Mouse (Mus musculus) heart, embryonic 11.5 days (tissue): ENCODE results near the gene Fam98c. TPM values are rescaled to one million over a fixed set of nuclear protein-coding genes. Genes with fewer than 3 reads are reported as not detected.
"Not testable (repeated sequence)": the region's sequence is repeated elsewhere in the genome, so short reads cannot be mapped to it uniquely, and the experiment has no call there.

Source experiments
- ATAC-seq: fragments of 200-750 bp; cut with Nextera tagmentation; replicated peaks from 2 replicates; pipeline ENCODE4 v1.8.0; 2017; ENCODE audit warnings: moderate library complexity; ENCODE audit not compliant: insufficient number of reproducible peaks, low FRiP score, low TSS enrichment
- H3K27ac ChIP-seq: fragments of 300-500 bp; sonication (generic); 2 replicates; pipeline ENCODE4 v1.5.1; 2014; ENCODE audit warnings: mild to moderate bottlenecking, low read depth, low read length
- H3K27me3 ChIP-seq: fragments of 300-500 bp; sonication (generic); 2 replicates; pipeline ENCODE4 v1.6.1; 2014; ENCODE audit warnings: mild to moderate bottlenecking, low read length, mixed read lengths; ENCODE audit not compliant: control insufficient read depth, insufficient read depth
- H3K36me3 ChIP-seq: fragments of 300-500 bp; sonication (generic); 2 replicates; pipeline ENCODE4 v1.6.1; 2014; ENCODE audit warnings: mild to moderate bottlenecking, low read length, moderate library complexity, mixed read lengths; ENCODE audit not compliant: control insufficient read depth, insufficient read depth
- H3K4me1 ChIP-seq: fragments of 300-500 bp; sonication (generic); 2 replicates; pipeline ENCODE4 v1.6.1; 2014; ENCODE audit warnings: low read length; ENCODE audit not compliant: control insufficient read depth, insufficient read depth
- H3K4me2 ChIP-seq: fragments of 300-500 bp; sonication (generic); 2 replicates; pipeline ENCODE4 v1.6.1; 2014; ENCODE audit warnings: mild to moderate bottlenecking, moderate library complexity
- H3K4me3 ChIP-seq: fragments of 300-500 bp; sonication (generic); 2 replicates; pipeline ENCODE4 v1.5.1; 2014; ENCODE audit warnings: low read depth, low read length
- H3K9ac ChIP-seq: fragments of 300-500 bp; sonication (generic); 2 replicates; pipeline ENCODE4 v1.6.1; 2014; ENCODE audit warnings: mild to moderate bottlenecking, low read depth, low read length, moderate library complexity
- H3K9me3 ChIP-seq: fragments of 300-500 bp; sonication (generic); replicated peaks from 2 replicates; pipeline ENCODE4 v1.6.1; 2016; ENCODE audit warnings: low read length; ENCODE audit not compliant: control insufficient read depth
- WGBS: fragments of 180-500 bp; shearing (Covaris S2); extraction: QIAGEN DNeasy Blood & Tissue Kit; methylation state at CpG from one replicate; pipeline ENCODE4 v1.1.7; 2014; ENCODE audit not compliant: insufficient replicate concordance; 5-methylcytosine and 5-hydroxymethylcytosine counted together
- polyA plus RNA-seq: library from polyadenylated mRNA; unstranded; fragments of >200 nt; fragmentation: Nextera tagmentation; extraction: Ambion mirVana; gene quantifications from 2 replicates; pipeline ENCODE4 v1.2.1, GENCODE M21; 2014

Gene Fam98c
- 8.3 and 10.7 TPM in 2 replicates for polyA plus RNA-seq

GRCm38 (mm10) chr7:29155838-29156782, at the start of gene Fam98c:
Gene Fam98c (minus strand): TSS chr7:29156234.
- Histone ChIP-seq H3K27me3 (peaks cover 21% of the 10 kb centered on the region), H3K9me3 (peaks cover 2% of the 10 kb centered on the region; the same call in 1 of the 2 replicates)
- WGBS: 3% methylated on average over 68 of the region's 68 CpGs

GRCm38 (mm10) chr7:29202577-29202976, 46.5 kb upstream of the Fam98c start:
- Histone ChIP-seq H3K36me3 (no peaks in the 10 kb centered on the region), H3K4me2 (no peak overlapping the region), H3K27ac (no peak overlapping the region), H3K9me3 (no peaks in the 10 kb centered on the region), H3K9ac (no peak overlapping the region), H3K4me1 (no peaks in the 10 kb centered on the region), H3K27me3 (no peaks in the 10 kb centered on the region), H3K4me3 (no peak overlapping the region)
- 76% methylated on average over 6 of the region's 6 CpGs for WGBS
- no peak for ATAC-seq

More at GRCm38 (mm10) chr7:29155838-29156782, at the start of gene Fam98c:
- H3K4me2 ChIP-seq: peak within 1 kb of the TSS; percentile 98
- peak; percentile 74 for ATAC-seq
- no peaks in the 10 kb centered on the region for H3K36me3 ChIP-seq
- H3K27ac ChIP-seq: peak within 1 kb of the TSS; percentile 70
- H3K9ac ChIP-seq: peak within 1 kb of the TSS; percentile 79
- peak within 1 kb of the TSS; percentile 87 for H3K4me3 ChIP-seq
- H3K4me1 ChIP-seq: 0 out of 2 replicates have a peak, but pooled peaks cover 3% of the 10 kb centered on the region

- ATAC-seq, H3K4me1 ChIP-seq, H3K27ac ChIP-seq, H3K27me3 ChIP-seq, H3K4me2 ChIP-seq, H3K36me3 ChIP-seq, H3K9me3 ChIP-seq, H3K4me3 ChIP-seq, H3K9ac ChIP-seq: not testable (repeated sequence)
- WGBS: 100% methylated on average over 1 of the region's 1 CpGs
Measured at GRCm38 (mm10) chr7:29194230-29194629, 38.2 kb upstream of the Fam98c start.

- not testable (repeated sequence) for H3K9ac ChIP-seq, ATAC-seq, H3K27ac ChIP-seq, H3K4me2 ChIP-seq, H3K4me3 ChIP-seq, H3K36me3 ChIP-seq, H3K27me3 ChIP-seq, H3K9me3 ChIP-seq
- WGBS: 90% methylated on average over 4 of the region's 4 CpGs
- H3K4me1 ChIP-seq: peaks cover 12% of the 10 kb centered on the region
Measured at GRCm38 (mm10) chr7:29181323-29181722, 25.3 kb upstream of the Fam98c start.

GRCm38 (mm10) chr7:29180854-29181236, 24.8 kb upstream of the Fam98c start:
- Histone ChIP-seq H3K9ac (no peak overlapping the region), H3K4me3 (peak overlapping the region; percentile 91; the same call in 1 of the 2 replicates), H3K27me3 (no peaks in the 10 kb centered on the region), H3K4me2 (peak overlapping the region; percentile 90), H3K9me3 (no peaks in the 10 kb centered on the region), H3K4me1 (peaks cover 12% of the 10 kb centered on the region), H3K27ac (no peak overlapping the region), H3K36me3 (peaks cover 7% of the 10 kb centered on the region)
- WGBS: 39% methylated on average over 5 of the region's 5 CpGs
- ATAC-seq: no peak

GRCm38 (mm10) chr7:29180077-29180853, 24.2 kb upstream of the Fam98c start, which contains the start of gene Psmd8:
Gene Psmd8 (minus strand): TSS chr7:29180701.
- no peaks in the 10 kb centered on the region for H3K27me3 ChIP-seq
- peaks cover 12% of the 10 kb centered on the region for H3K4me1 ChIP-seq
- H3K4me3 ChIP-seq: peak within 1 kb of the TSS; percentile 91
- H3K9me3 ChIP-seq: no peaks in the 10 kb centered on the region
- ATAC-seq: peak; percentile 93
- H3K4me2 ChIP-seq: peak within 1 kb of the TSS; percentile 90
- H3K27ac ChIP-seq: peak within 1 kb of the TSS; percentile 59; the same call in 1 of the 2 replicates
- WGBS: under 1% methylated on average over 62 of the region's 62 CpGs
- peak within 1 kb of the TSS; percentile 92 for H3K9ac ChIP-seq
- H3K36me3 ChIP-seq: peaks cover 12% of the 10 kb centered on the region

GRCm38 (mm10) chr7:29179323-29179722, 23.3 kb upstream of the Fam98c start:
- peak overlapping the region; percentile 92; the same call in 1 of the 2 replicates for H3K9ac ChIP-seq
- H3K27ac ChIP-seq: no peak overlapping the region
- peak overlapping the region; percentile 90 for H3K4me2 ChIP-seq
- peaks cover 12% of the 10 kb centered on the region for H3K4me1 ChIP-seq
- peaks cover 20% of the 10 kb centered on the region for H3K36me3 ChIP-seq
- 34% methylated on average over 7 of the region's 7 CpGs for WGBS
- peak overlapping the region; percentile 91 for H3K4me3 ChIP-seq
- H3K27me3 ChIP-seq: no peaks in the 10 kb centered on the region
- ATAC-seq: no peak
- H3K9me3 ChIP-seq: no peaks in the 10 kb centered on the region

- no peak overlapping the region for H3K4me3 ChIP-seq
- H3K36me3 ChIP-seq: peaks cover 23% of the 10 kb centered on the region
Measured at GRCm38 (mm10) chr7:29178106-29178505, 22.1 kb upstream of the Fam98c start.

More at GRCm38 (mm10) chr7:29178106-29178505, 22.1 kb upstream of the Fam98c start:
- WGBS: 84% methylated on average over 4 of the region's 4 CpGs
- H3K9me3 ChIP-seq: no peaks in the 10 kb centered on the region
- no peak overlapping the region for H3K4me2 ChIP-seq
- no peak overlapping the region for H3K27ac ChIP-seq
- peaks cover 9% of the 10 kb centered on the region for H3K27me3 ChIP-seq
- peaks cover 12% of the 10 kb centered on the region for H3K4me1 ChIP-seq
- no peak overlapping the region for H3K9ac ChIP-seq
- ATAC-seq: no peak
